Mouse (Mus musculus) midbrain, embryonic 13.5 days (tissue): ENCODE results near the gene Gm44511. TPM values are rescaled to one million over a fixed set of nuclear protein-coding genes. Genes with fewer than 3 reads are reported as not detected.
A peak's percentile ranks its signal among the peaks of the same experiment; 100 is the strongest.
"Not testable (repeated sequence)": the region's sequence is repeated elsewhere in the genome, so short reads cannot be mapped to it uniquely, and the experiment has no call there.

Experiments used
- ATAC-seq: fragments of 200-750 bp; cut with Nextera tagmentation; 2 replicates; pipeline ENCODE4 v1.8.0; 2017; ENCODE audit warnings: mild to moderate bottlenecking, moderate TSS enrichment, moderate library complexity
- H3K27ac ChIP-seq: fragments of 300-500 bp; sonication (generic); 2 replicates; pipeline ENCODE4 v1.5.1; 2015; ENCODE audit warnings: inconsistent platforms, mild to moderate bottlenecking, moderate library complexity
- H3K27me3 ChIP-seq: fragments of 300-500 bp; sonication (generic); 2 replicates; pipeline ENCODE4 v1.6.1; 2015; ENCODE audit warnings: mild to moderate bottlenecking, inconsistent platforms
- H3K36me3 ChIP-seq: fragments of 300-500 bp; sonication (generic); 2 replicates; pipeline ENCODE4 v1.6.1; 2015; ENCODE audit warnings: mild to moderate bottlenecking, inconsistent platforms
- H3K4me1 ChIP-seq: fragments of 300-500 bp; sonication (generic); replicated peaks from 2 replicates; pipeline ENCODE4 v1.6.1; 2015; ENCODE audit warnings: inconsistent platforms
- H3K4me2 ChIP-seq: fragments of 300-500 bp; sonication (generic); replicated peaks from 2 replicates; pipeline ENCODE4 v1.6.1; 2015; ENCODE audit warnings: moderate library complexity, mild to moderate bottlenecking, inconsistent platforms
- H3K4me3 ChIP-seq: fragments of 300-500 bp; sonication (generic); replicated peaks from 2 replicates; pipeline ENCODE4 v1.5.1; 2015; ENCODE audit warnings: mild to moderate bottlenecking, inconsistent platforms
- H3K9ac ChIP-seq: fragments of 300-500 bp; sonication (generic); replicated peaks from 2 replicates; pipeline ENCODE4 v1.6.1; 2015; ENCODE audit warnings: mild to moderate bottlenecking, inconsistent platforms
- H3K9me3 ChIP-seq: fragments of 300-500 bp; sonication (generic); 2 replicates; pipeline ENCODE4 v1.6.1; 2016; ENCODE audit warnings: mild to moderate bottlenecking, inconsistent platforms
- WGBS: fragments of 180-500 bp; shearing (Covaris S2); methylation state at CpG from one replicate; pipeline ENCODE4 v1.1.7; 2015; 5-methylcytosine and 5-hydroxymethylcytosine counted together
- polyA plus RNA-seq: library from polyadenylated mRNA; unstranded; fragments of >200 nt; fragmentation: Nextera tagmentation; extraction: Ambion mirVana; gene quantifications from 2 replicates; pipeline ENCODE4 v1.2.1, GENCODE M21; 2015

Gm44511 gene
- polyA plus RNA-seq, 1 experiment from 2014 or later = not detected

- Histone ChIP-seq H3K4me2 (no peak overlapping the region), H3K27ac (no peak overlapping the region), H3K36me3 (no peaks in the 10 kb centered on the region), H3K9me3 (no peaks in the 10 kb centered on the region), H3K4me1 (peaks cover 10% of the 10 kb centered on the region), H3K4me3 (no peak overlapping the region), H3K27me3 (no peaks in the 10 kb centered on the region), H3K9ac (no peak overlapping the region)
- WGBS = 77% methylated on average over 8 of the region's 8 CpGs
- no peak for ATAC-seq
Measured at GRCm38 (mm10) chr6:128796321-128796955, 29.7 kb downstream of the Gm44511 start.

- ATAC-seq = no peak
Measured at GRCm38 (mm10) chr6:128793734-128794133, 32.4 kb downstream of the Gm44511 start.

GRCm38 (mm10) chr6:128790491-128790994 is 35.6 kb downstream of the Gm44511 start:
- not testable (repeated sequence) for ATAC-seq, H3K27me3 ChIP-seq

More at GRCm38 (mm10) chr6:128793734-128794133, 32.4 kb downstream of the Gm44511 start:
- H3K4me1 ChIP-seq = peaks cover 7% of the 10 kb centered on the region
- H3K9ac ChIP-seq = no peak overlapping the region
- no peak overlapping the region for H3K4me3 ChIP-seq
- WGBS = 77% methylated on average over 6 of the region's 6 CpGs
- H3K36me3 ChIP-seq = no peaks in the 10 kb centered on the region
- H3K27ac ChIP-seq = no peak overlapping the region
- H3K9me3 ChIP-seq = no peaks in the 10 kb centered on the region
- no peak overlapping the region for H3K4me2 ChIP-seq
- H3K27me3 ChIP-seq = no peaks in the 10 kb centered on the region

GRCm38 (mm10) chr6:128789115-128789514 is 37.0 kb downstream of the Gm44511 start, which contains the start of gene Klrb1c:
Gene Klrb1c (minus strand): TSS chr6:128789215.
- 90% methylated on average over 2 of the region's 2 CpGs for WGBS
- no peak for ATAC-seq
- Histone ChIP-seq H3K27ac (no peak within 1 kb of the TSS), H3K27me3 (no peaks in the 10 kb centered on the region), H3K9me3 (no peaks in the 10 kb centered on the region), H3K9ac (no peak within 1 kb of the TSS), H3K4me3 (no peak within 1 kb of the TSS), H3K36me3 (no peaks in the 10 kb centered on the region), H3K4me1 (no peaks in the 10 kb centered on the region), H3K4me2 (no peak within 1 kb of the TSS)

More at GRCm38 (mm10) chr6:128790491-128790994, 35.6 kb downstream of the Gm44511 start:
- not testable (repeated sequence) for H3K4me3 ChIP-seq, H3K27ac ChIP-seq, H3K4me1 ChIP-seq, H3K4me2 ChIP-seq, H3K9ac ChIP-seq, H3K36me3 ChIP-seq, H3K9me3 ChIP-seq
- WGBS = 90% methylated on average over 4 of the region's 4 CpGs

- H3K4me1 ChIP-seq = no peaks in the 10 kb centered on the region
- H3K27me3 ChIP-seq = no peaks in the 10 kb centered on the region
- no peak overlapping the region for H3K27ac ChIP-seq
- no peak overlapping the region for H3K4me2 ChIP-seq
- no peaks in the 10 kb centered on the region for H3K36me3 ChIP-seq
- no peak overlapping the region for H3K4me3 ChIP-seq
- ATAC-seq = no peak
- WGBS = 62% methylated on average over 1 of the region's 1 CpGs
- H3K9ac ChIP-seq = no peak overlapping the region
- H3K9me3 ChIP-seq = no peaks in the 10 kb centered on the region
Measured at GRCm38 (mm10) chr6:128788517-128788916, 37.6 kb downstream of the Gm44511 start.

DNA sequence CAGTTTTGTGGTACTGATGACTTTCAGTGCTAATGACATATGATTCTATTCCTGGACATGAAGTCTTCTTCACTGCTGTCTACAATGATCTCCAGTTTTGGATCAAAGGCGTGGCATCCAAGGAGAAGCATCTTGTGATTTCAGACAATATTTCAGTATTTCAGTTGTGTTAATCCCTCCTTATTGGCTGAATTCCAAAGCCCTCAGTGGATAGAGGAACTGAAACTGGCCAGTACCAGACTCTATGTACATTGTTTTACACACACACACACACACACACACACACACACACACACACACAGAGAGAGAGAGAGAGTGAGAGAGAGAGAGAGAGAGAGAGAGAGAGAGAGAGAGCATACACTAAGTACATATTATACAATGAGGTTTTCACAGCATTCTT is 39.7 kb downstream of the Gm44511 start:
- not testable (repeated sequence) for H3K4me3 ChIP-seq, H3K9me3 ChIP-seq, H3K36me3 ChIP-seq, H3K9ac ChIP-seq, H3K27ac ChIP-seq, H3K4me1 ChIP-seq, H3K27me3 ChIP-seq, ATAC-seq, H3K4me2 ChIP-seq
- 85% methylated on average over 1 of the region's 1 CpGs for WGBS

- Histone ChIP-seq H3K9ac (no peak overlapping the region), H3K4me2 (no peak overlapping the region), H3K36me3 (no peaks in the 10 kb centered on the region), H3K9me3 (no peaks in the 10 kb centered on the region), H3K27me3 (no peaks in the 10 kb centered on the region), H3K4me3 (no peak overlapping the region), H3K4me1 (peaks cover 5% of the 10 kb centered on the region; the same call in 1 of the 2 replicates), H3K27ac (peak overlapping the region; percentile 11; the same call in 1 of the 2 replicates)
- 83% methylated on average over 10 of the region's 10 CpGs for WGBS
- ATAC-seq = no peak
Measured at GRCm38 (mm10) chr6:128769481-128770253, 56.4 kb downstream of the Gm44511 start.

DNA sequence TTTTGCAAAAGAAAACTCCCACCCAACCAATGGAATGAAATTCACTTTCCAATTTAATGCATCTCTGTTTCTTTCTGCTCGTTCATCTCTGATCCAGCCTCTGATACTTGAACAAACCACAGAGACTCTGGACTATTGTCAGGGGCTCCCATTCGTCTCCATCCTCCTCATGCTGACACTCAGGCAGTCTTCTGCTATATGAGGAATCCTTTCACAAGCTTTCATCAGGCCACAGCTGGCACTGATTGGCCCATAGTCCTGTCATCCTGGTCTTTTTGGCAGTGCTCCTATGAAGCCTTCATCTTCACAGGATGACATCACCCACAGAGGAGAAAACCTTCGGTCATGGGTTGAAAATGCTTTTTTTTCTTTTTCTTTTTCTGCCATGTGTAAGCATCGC is 58.1 kb downstream of the Gm44511 start:
- Histone ChIP-seq H3K27ac (no peak overlapping the region), H3K4me2 (no peak overlapping the region), H3K9me3 (no peaks in the 10 kb centered on the region), H3K9ac (no peak overlapping the region), H3K27me3 (no peaks in the 10 kb centered on the region), H3K4me3 (no peak overlapping the region), H3K4me1 (peaks cover 8% of the 10 kb centered on the region; the same call in 1 of the 2 replicates), H3K36me3 (no peaks in the 10 kb centered on the region)
- ATAC-seq = no peak
- 82% methylated on average over 4 of the region's 4 CpGs for WGBS

GRCm38 (mm10) chr6:128766486-128767254 is 59.4 kb downstream of the Gm44511 start:
- H3K27me3 ChIP-seq, H3K36me3 ChIP-seq, H3K9ac ChIP-seq, H3K4me3 ChIP-seq, H3K9me3 ChIP-seq: not testable (repeated sequence)
- Histone ChIP-seq H3K27ac (peak overlapping the region; percentile 57), H3K4me2 (0 out of 2 replicates have a peak overlapping the region, but pooled peaks have one; percentile 8), H3K4me1 (peaks cover 10% of the 10 kb centered on the region)
- ATAC-seq = peak; percentile 47
- 63% methylated on average over 6 of the region's 6 CpGs for WGBS

- Histone ChIP-seq H3K36me3 (no peaks in the 10 kb centered on the region), H3K9ac (no peak overlapping the region), H3K9me3 (no peaks in the 10 kb centered on the region), H3K4me1 (peaks cover 15% of the 10 kb centered on the region), H3K4me3 (no peak overlapping the region), H3K27ac (no peak overlapping the region), H3K27me3 (no peaks in the 10 kb centered on the region), H3K4me2 (no peak overlapping the region)
- ATAC-seq = no peak
- WGBS = 80% methylated on average over 1 of the region's 1 CpGs
Measured at GRCm38 (mm10) chr6:128765211-128765610, 60.9 kb downstream of the Gm44511 start.

GRCm38 (mm10) chr6:128764598-128764997 is 61.5 kb downstream of the Gm44511 start:
- Histone ChIP-seq H3K9me3 (no peaks in the 10 kb centered on the region), H3K4me1 (peaks cover 15% of the 10 kb centered on the region), H3K27me3 (no peaks in the 10 kb centered on the region), H3K27ac (peak overlapping the region; percentile 75), H3K4me2 (peak overlapping the region; percentile 46), H3K36me3 (no peaks in the 10 kb centered on the region), H3K9ac (peak overlapping the region; percentile 49; the same call in 1 of the 2 replicates), H3K4me3 (peak overlapping the region; percentile 59)
- no peak for ATAC-seq
- 20% methylated on average over 5 of the region's 5 CpGs for WGBS
